Mouse (Mus musculus): Measurements from ENCODE around the gene Tacr1.
A peak's percentile ranks its signal among the peaks of the same experiment; 100 is the strongest.

Gene Tacr1

GRCm38 (mm10) chr6:82525107-82525867, 123.2 kb downstream of the Tacr1 start:
- peak; percentile 80 for ATAC-seq (ENCODE audit: low TSS enrichment)

GRCm38 (mm10) chr6:82528631-82529030, 126.5 kb downstream of the Tacr1 start:
- no peak for ATAC-seq (ENCODE audit: low TSS enrichment)

GRCm38 (mm10) chr6:82536641-82537040, 134.5 kb downstream of the Tacr1 start:
- no peak for ATAC-seq (ENCODE audit: low TSS enrichment)

- no peak for ATAC-seq (ENCODE audit: low TSS enrichment)
Measured at GRCm38 (mm10) chr6:82549270-82549669, 147.1 kb downstream of the Tacr1 start.

- no peak for ATAC-seq (ENCODE audit: low TSS enrichment)
Measured at GRCm38 (mm10) chr6:82575445-82575844, 173.3 kb downstream of the Tacr1 start.

- no peak for ATAC-seq (ENCODE audit: low TSS enrichment)
Measured at GRCm38 (mm10) chr6:82585396-82585795, 183.3 kb downstream of the Tacr1 start.

- no peak for ATAC-seq (ENCODE audit: low TSS enrichment)
Measured at GRCm38 (mm10) chr6:82589387-82589786, 187.3 kb downstream of the Tacr1 start.

GRCm38 (mm10) chr6:82595461-82596090, 193.4 kb downstream of the Tacr1 start:
- no peak for ATAC-seq (ENCODE audit: low TSS enrichment)

- ATAC-seq (ENCODE audit: low TSS enrichment), result no peak
Measured at GRCm38 (mm10) chr6:82603228-82603627, 201.1 kb downstream of the Tacr1 start.

- peak; percentile 88 for ATAC-seq (ENCODE audit: low TSS enrichment)
Measured at GRCm38 (mm10) chr6:82603665-82604064, 201.5 kb downstream of the Tacr1 start.

- ATAC-seq (ENCODE audit: low TSS enrichment), result no peak
Measured at GRCm38 (mm10) chr6:82604791-82605190, 202.7 kb downstream of the Tacr1 start.

GRCm38 (mm10) chr6:82608756-82609155, 206.6 kb downstream of the Tacr1 start:
- ATAC-seq (ENCODE audit: low TSS enrichment), result no peak

GRCm38 (mm10) chr6:82609339-82609926, 207.3 kb downstream of the Tacr1 start:
- ATAC-seq (ENCODE audit: low TSS enrichment), result peak; percentile 34; the same call in 1 of the 2 replicates
